Mouse (Mus musculus): ENCODE results near the gene Eif3l. TPM values are rescaled to one million over a fixed set of nuclear protein-coding genes. Genes with fewer than 3 reads are reported as not detected.
"Not testable (repeated sequence)": the region's sequence is repeated elsewhere in the genome, so short reads cannot be mapped to it uniquely, and the experiment has no call there.

Gene Eif3l
- 165 TPM in 2 replicates for polyA plus RNA-seq (2016; fragmentation: Nextera tagmentation; extraction: Ambion mirVana)

- peak within 1 kb of the TSS; percentile 91 for H3K9ac ChIP-seq
- H3K4me3 ChIP-seq: peak within 1 kb of the TSS; percentile 84
- peak; percentile 83 for ATAC-seq (ENCODE audit: insufficient number of reproducible peaks, low FRiP score)
- H3K4me1 ChIP-seq (replicated peaks): peaks cover 16% of the 10 kb centered on the region
- WGBS: under 1% methylated on average over 49 of the region's 49 CpGs
- H3K36me3 ChIP-seq: peaks cover 36% of the 10 kb centered on the region
- H3K4me2 ChIP-seq: peak within 1 kb of the TSS; percentile 92
- no peaks in the 10 kb centered on the region for H3K27me3 ChIP-seq (replicated peaks)
- H3K27ac ChIP-seq (ENCODE audit: poor library complexity, severe bottlenecking): peak within 1 kb of the TSS; percentile 89
- no peaks in the 10 kb centered on the region for H3K9me3 ChIP-seq (replicated peaks)
Observed at GRCm38 (mm10) chr15:79074913-79075532, at the start of gene Eif3l. Gene Eif3l, plus strand, starts transcription at chr15:79075179.

- Histone ChIP-seq H3K4me3 (peak overlapping the region; percentile 28), H3K9me3 (replicated peaks) (no peaks in the 10 kb centered on the region), H3K27ac (ENCODE audit: poor library complexity, severe bottlenecking) (no peak overlapping the region), H3K9ac (peak overlapping the region; percentile 62), H3K4me2 (peak overlapping the region; percentile 64), H3K27me3 (replicated peaks) (0 out of 2 replicates have a peak, but pooled peaks cover 7% of the 10 kb centered on the region), H3K36me3 (no peaks in the 10 kb centered on the region), H3K4me1 (replicated peaks) (peaks cover 41% of the 10 kb centered on the region)
- 11% methylated on average over 17 of the region's 18 CpGs for WGBS
- no peak for ATAC-seq (ENCODE audit: insufficient number of reproducible peaks, low FRiP score)
Observed at GRCm38 (mm10) chr15:79025687-79026308, 49.2 kb upstream of the Eif3l start.

DNA sequence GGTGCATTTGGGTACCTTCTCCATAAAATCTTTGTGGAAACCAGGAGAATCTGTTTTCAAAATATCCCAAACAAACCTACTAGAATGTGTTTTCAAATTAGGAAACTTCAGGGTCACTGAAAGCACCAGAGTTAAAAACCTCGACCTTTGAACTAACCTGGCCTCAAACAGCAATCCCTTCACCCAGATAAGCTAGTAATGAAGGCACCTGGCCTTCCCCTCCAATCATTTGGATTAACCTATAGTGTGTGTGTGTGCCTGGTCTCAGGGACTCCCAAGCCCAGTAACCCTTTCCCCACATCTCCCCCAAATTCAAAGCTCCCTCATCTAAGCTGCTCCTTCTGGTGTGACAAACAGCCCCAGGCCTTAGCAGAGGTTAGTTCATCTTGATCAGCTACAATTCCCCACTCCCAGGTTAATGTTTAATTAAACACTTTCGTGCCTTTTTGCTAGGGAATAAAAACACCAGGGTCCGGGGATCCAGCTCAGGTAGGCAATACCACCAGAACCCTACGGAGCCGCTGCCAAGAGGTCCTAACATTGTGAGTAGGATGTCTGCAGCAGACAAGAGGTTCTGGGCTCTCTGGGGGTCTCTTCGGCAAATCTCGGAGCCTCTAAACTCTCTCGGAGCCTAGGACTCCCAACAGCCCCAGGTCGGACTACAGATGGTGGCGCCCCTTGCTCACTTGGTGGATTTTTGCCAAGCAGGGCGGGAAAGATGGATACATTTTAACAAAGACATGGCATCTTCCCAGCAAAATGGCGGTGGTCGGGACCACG, 48.3 kb upstream of the Eif3l start:
- Histone ChIP-seq H3K27ac (ENCODE audit: poor library complexity, severe bottlenecking) (no peak overlapping the region), H3K4me2 (peak overlapping the region; percentile 96; the same call in 1 of the 2 replicates), H3K9me3 (replicated peaks) (no peaks in the 10 kb centered on the region), H3K4me3 (peak overlapping the region; percentile 74; the same call in 1 of the 2 replicates), H3K36me3 (no peaks in the 10 kb centered on the region), H3K9ac (no peak overlapping the region), H3K4me1 (replicated peaks) (peaks cover 47% of the 10 kb centered on the region), H3K27me3 (replicated peaks) (0 out of 2 replicates have a peak, but pooled peaks cover 7% of the 10 kb centered on the region)
- 41% methylated on average over 14 of the region's 14 CpGs for WGBS
- ATAC-seq (ENCODE audit: insufficient number of reproducible peaks, low FRiP score): no peak

- Histone ChIP-seq H3K36me3 (no peaks in the 10 kb centered on the region), H3K27ac (ENCODE audit: poor library complexity, severe bottlenecking) (peak overlapping the region; percentile 96), H3K9me3 (replicated peaks) (no peaks in the 10 kb centered on the region), H3K4me1 (replicated peaks) (peaks cover 46% of the 10 kb centered on the region), H3K4me3 (peak overlapping the region; percentile 74), H3K4me2 (peak overlapping the region; percentile 96), H3K9ac (peak overlapping the region; percentile 99), H3K27me3 (replicated peaks) (0 out of 2 replicates have a peak, but pooled peaks cover 7% of the 10 kb centered on the region)
- 5% methylated on average over 41 of the region's 46 CpGs for WGBS
- ATAC-seq (ENCODE audit: insufficient number of reproducible peaks, low FRiP score): peak; percentile 10; the same call in 1 of the 2 replicates
Observed at GRCm38 (mm10) chr15:79027291-79028205, 47.4 kb upstream of the Eif3l start.

- WGBS: 0% methylated on average over 47 of the region's 58 CpGs
- peak within 1 kb of the TSS; percentile 99 for H3K9ac ChIP-seq
- 0 out of 2 replicates have a peak, but pooled peaks cover 7% of the 10 kb centered on the region for H3K27me3 ChIP-seq (replicated peaks)
- H3K9me3 ChIP-seq (replicated peaks): no peaks in the 10 kb centered on the region
- H3K36me3 ChIP-seq: no peaks in the 10 kb centered on the region
- peak within 1 kb of the TSS; percentile 74 for H3K4me3 ChIP-seq
- H3K27ac ChIP-seq (ENCODE audit: poor library complexity, severe bottlenecking): peak within 1 kb of the TSS; percentile 96
- peak; percentile 75 for ATAC-seq (ENCODE audit: insufficient number of reproducible peaks, low FRiP score)
- peaks cover 39% of the 10 kb centered on the region for H3K4me1 ChIP-seq (replicated peaks)
- peak within 1 kb of the TSS; percentile 96 for H3K4me2 ChIP-seq
Observed at GRCm38 (mm10) chr15:79028237-79028738, 46.7 kb upstream of the Eif3l start, which contains the start of gene H1f0. Gene H1f0, plus strand, starts transcription at chr15:79028450.

DNA sequence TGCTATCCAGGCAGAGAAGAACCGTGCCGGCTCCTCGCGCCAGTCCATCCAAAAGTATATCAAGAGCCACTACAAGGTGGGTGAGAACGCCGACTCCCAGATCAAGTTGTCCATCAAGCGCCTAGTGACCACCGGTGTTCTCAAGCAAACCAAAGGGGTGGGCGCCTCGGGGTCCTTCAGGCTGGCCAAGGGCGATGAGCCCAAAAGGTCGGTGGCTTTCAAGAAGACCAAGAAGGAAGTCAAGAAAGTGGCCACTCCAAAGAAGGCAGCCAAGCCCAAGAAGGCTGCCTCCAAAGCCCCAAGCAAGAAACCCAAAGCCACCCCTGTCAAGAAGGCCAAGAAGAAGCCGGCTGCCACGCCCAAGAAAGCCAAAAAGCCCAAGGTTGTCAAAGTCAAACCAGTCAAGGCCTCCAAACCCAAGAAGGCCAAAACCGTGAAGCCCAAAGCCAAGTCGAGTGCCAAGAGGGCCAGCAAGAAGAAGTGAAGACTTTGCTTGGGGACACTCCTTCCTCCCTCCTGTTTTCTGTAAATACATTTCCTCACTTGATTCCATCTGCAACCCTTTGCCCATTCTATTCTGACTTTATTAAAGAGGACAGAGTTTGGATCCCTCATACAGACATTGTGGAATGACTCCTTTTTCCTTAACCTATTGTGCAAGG, 46.0 kb upstream of the Eif3l start:
- Histone ChIP-seq H3K4me3 (peak overlapping the region; percentile 74), H3K27ac (ENCODE audit: poor library complexity, severe bottlenecking) (peak overlapping the region; percentile 96), H3K9ac (peak overlapping the region; percentile 99), H3K27me3 (replicated peaks) (0 out of 2 replicates have a peak, but pooled peaks cover 7% of the 10 kb centered on the region), H3K4me2 (peak overlapping the region; percentile 96), H3K36me3 (no peaks in the 10 kb centered on the region), H3K9me3 (replicated peaks) (no peaks in the 10 kb centered on the region), H3K4me1 (replicated peaks) (peaks cover 37% of the 10 kb centered on the region)
- no peak for ATAC-seq (ENCODE audit: insufficient number of reproducible peaks, low FRiP score)
- WGBS: 26% methylated on average over 16 of the region's 16 CpGs

- Histone ChIP-seq H3K27ac (ENCODE audit: poor library complexity, severe bottlenecking) (peak overlapping the region; percentile 54; the same call in 1 of the 2 replicates), H3K4me3 (peak overlapping the region; percentile 74), H3K9ac (peak overlapping the region; percentile 73), H3K36me3 (no peaks in the 10 kb centered on the region), H3K27me3 (replicated peaks) (0 out of 2 replicates have a peak, but pooled peaks cover 5% of the 10 kb centered on the region), H3K9me3 (replicated peaks) (no peaks in the 10 kb centered on the region), H3K4me2 (peak overlapping the region; percentile 96), H3K4me1 (replicated peaks) (peaks cover 37% of the 10 kb centered on the region)
- ATAC-seq (ENCODE audit: insufficient number of reproducible peaks, low FRiP score): no peak
- WGBS: 13% methylated on average over 11 of the region's 11 CpGs
Observed at GRCm38 (mm10) chr15:79029519-79030241, 45.3 kb upstream of the Eif3l start.

- peak overlapping the region; percentile 76 for H3K9ac ChIP-seq
- peak overlapping the region; percentile 54; the same call in 1 of the 2 replicates for H3K27ac ChIP-seq (ENCODE audit: poor library complexity, severe bottlenecking)
- WGBS: under 1% methylated on average over 52 of the region's 52 CpGs
- H3K4me2 ChIP-seq: peak overlapping the region; percentile 96
- no peaks in the 10 kb centered on the region for H3K9me3 ChIP-seq (replicated peaks)
- no peaks in the 10 kb centered on the region for H3K27me3 ChIP-seq (replicated peaks)
- no peaks in the 10 kb centered on the region for H3K36me3 ChIP-seq
- peak overlapping the region; percentile 74 for H3K4me3 ChIP-seq
- H3K4me1 ChIP-seq (replicated peaks): peaks cover 31% of the 10 kb centered on the region
- ATAC-seq (ENCODE audit: insufficient number of reproducible peaks, low FRiP score): peak; percentile 80
Observed at GRCm38 (mm10) chr15:79030551-79031435, 44.2 kb upstream of the Eif3l start.

- WGBS: 84% methylated on average over 5 of the region's 5 CpGs
- ATAC-seq (ENCODE audit: insufficient number of reproducible peaks, low FRiP score): not testable (repeated sequence)
Observed at GRCm38 (mm10) chr15:79031908-79032307, 43.1 kb upstream of the Eif3l start.

More at GRCm38 (mm10) chr15:79031908-79032307, 43.1 kb upstream of the Eif3l start:
- not testable (repeated sequence) for H3K27ac ChIP-seq (ENCODE audit: poor library complexity, severe bottlenecking); H3K9me3 ChIP-seq (replicated peaks); H3K27me3 ChIP-seq (replicated peaks); H3K4me2 ChIP-seq; H3K36me3 ChIP-seq; H3K4me3 ChIP-seq; H3K9ac ChIP-seq
- H3K4me1 ChIP-seq (replicated peaks): peaks cover 26% of the 10 kb centered on the region
